Comparison of ENCODE assay signal across 27 mouse cellular contexts in genomic region chr1:82364047-82364446, GRCm38 (mm10). TPM values are rescaled to one million over a fixed set of nuclear protein-coding genes. Genes with fewer than 3 reads are reported as not detected.
DNase-seq lines count a peak whose midpoint lies in the region; ATAC-seq lines count a peak whose summit lies in the region.
"Had no signal": no experiment of that assay in that cellular context is flagged by ENCODE, and none has a peak within 500 bp of the region (broad histone marks: within the 10 kb centered on the region; RNA-seq: fewer than 3 reads in every experiment).

No protein-coding gene starts in this region.

- H3K27me3 ChIP-seq in heart, embryonic 13.5 days (replicated peaks): peaks cover 76% of the 10 kb centered on the region
- H3K27me3 ChIP-seq in liver, embryonic 12.5 days (replicated peaks): no peaks in the 10 kb centered on the region
- H3K27me3 ChIP-seq in liver, embryonic 11.5 days (replicated peaks; ENCODE audit: control insufficient read depth, insufficient read depth, low read length): no peaks in the 10 kb centered on the region
- no peaks in the 10 kb centered on the region for H3K27me3 ChIP-seq in midbrain, embryonic 16.5 days (ENCODE audit: control insufficient read depth, insufficient read depth, low read depth, low read length)
- H3K27me3 ChIP-seq: embryonic facial prominence, embryonic 13.5 days; hindbrain, embryonic 13.5 days; intestine, embryonic 15.5 days; limb, embryonic 15.5 days; lung, embryonic 15.5 days had no signal

- H3K9ac ChIP-seq in heart, embryonic 13.5 days: no peak overlapping the region
- H3K9ac ChIP-seq in liver, embryonic 12.5 days: no peak overlapping the region
- no peak overlapping the region for H3K9ac ChIP-seq in liver, embryonic 11.5 days (ENCODE audit: low read depth, low read length)
- H3K9ac ChIP-seq in midbrain, embryonic 16.5 days (ENCODE audit: low read depth, low read length): no peak overlapping the region
- H3K9ac ChIP-seq: embryonic facial prominence, embryonic 13.5 days; hindbrain, embryonic 13.5 days; intestine, embryonic 15.5 days; limb, embryonic 15.5 days; lung, embryonic 15.5 days had no signal

- no peaks in the 10 kb centered on the region for H3K36me3 ChIP-seq in heart, embryonic 13.5 days
- peaks cover 10% of the 10 kb centered on the region; the same call in 1 of the 2 replicates for H3K36me3 ChIP-seq in liver, embryonic 12.5 days
- no peaks in the 10 kb centered on the region for H3K36me3 ChIP-seq in liver, embryonic 11.5 days (ENCODE audit: control insufficient read depth, insufficient read depth, low read length)
- H3K36me3 ChIP-seq in midbrain, embryonic 16.5 days (ENCODE audit: control insufficient read depth, insufficient read depth, low read length): no peaks in the 10 kb centered on the region
- H3K36me3 ChIP-seq: embryonic facial prominence, embryonic 13.5 days; hindbrain, embryonic 13.5 days; intestine, embryonic 15.5 days; limb, embryonic 15.5 days; lung, embryonic 15.5 days had no signal

- H3K4me1 ChIP-seq in heart, embryonic 13.5 days: peaks cover 35% of the 10 kb centered on the region
- H3K4me1 ChIP-seq in liver, embryonic 12.5 days: peaks cover 38% of the 10 kb centered on the region
- H3K4me1 ChIP-seq in liver, embryonic 11.5 days (replicated peaks; ENCODE audit: control insufficient read depth, insufficient read depth, low read length): peaks cover 17% of the 10 kb centered on the region
- H3K4me1 ChIP-seq in midbrain, embryonic 16.5 days (ENCODE audit: control insufficient read depth, insufficient read depth, low read length): peaks cover 7% of the 10 kb centered on the region; the same call in 1 of the 2 replicates
- H3K4me1 ChIP-seq: intestine, embryonic 15.5 days had no signal

- no peak overlapping the region for H3K4me3 ChIP-seq in heart, embryonic 13.5 days
- H3K4me3 ChIP-seq in liver, embryonic 12.5 days: no peak overlapping the region
- H3K4me3 ChIP-seq in liver, embryonic 11.5 days (ENCODE audit: low read depth, low read length): no peak overlapping the region
- H3K4me3 ChIP-seq in midbrain, embryonic 16.5 days (ENCODE audit: low read depth, low read length): no peak overlapping the region
- H3K4me3 ChIP-seq: embryonic facial prominence, embryonic 13.5 days; hindbrain, embryonic 13.5 days; intestine, embryonic 15.5 days; left cerebral cortex, adult 2 months; limb, embryonic 15.5 days; lung, embryonic 15.5 days; myocyte had no signal

- H3K4me2 ChIP-seq in heart, embryonic 13.5 days: peak overlapping the region; percentile 24
- no peak overlapping the region for H3K4me2 ChIP-seq in liver, embryonic 12.5 days
- H3K4me2 ChIP-seq in liver, embryonic 11.5 days: no peak overlapping the region
- 0 out of 2 replicates have a peak overlapping the region, but pooled peaks have one; percentile 2 for H3K4me2 ChIP-seq in midbrain, embryonic 16.5 days (ENCODE audit: low read length)
- H3K4me2 ChIP-seq: embryonic facial prominence, embryonic 13.5 days; hindbrain, embryonic 13.5 days; intestine, embryonic 15.5 days; limb, embryonic 15.5 days; lung, embryonic 15.5 days had no signal

- WGBS in heart, embryonic 13.5 days: 59% methylated on average over 7 of the region's 7 CpGs
- 88% methylated on average over 7 of the region's 7 CpGs for WGBS in liver, embryonic 12.5 days (ENCODE audit: insufficient replicate concordance)
- 86% methylated on average over 7 of the region's 7 CpGs for WGBS in liver, embryonic 11.5 days
- 41% methylated on average over 7 of the region's 7 CpGs for WGBS in midbrain, embryonic 16.5 days

- H3K9me3 ChIP-seq in heart, embryonic 13.5 days: no peaks in the 10 kb centered on the region; the same call in 1 of the 2 replicates
- no peaks in the 10 kb centered on the region for H3K9me3 ChIP-seq in liver, embryonic 12.5 days (replicated peaks)
- no peaks in the 10 kb centered on the region for H3K9me3 ChIP-seq in liver, embryonic 11.5 days (ENCODE audit: control insufficient read depth, low read length)
- H3K9me3 ChIP-seq in midbrain, embryonic 16.5 days (replicated peaks; ENCODE audit: control insufficient read depth, low read length, poor library complexity, severe bottlenecking): no peaks in the 10 kb centered on the region
- H3K9me3 ChIP-seq: embryonic facial prominence, embryonic 13.5 days; hindbrain, embryonic 13.5 days; intestine, embryonic 15.5 days; limb, embryonic 15.5 days; lung, embryonic 15.5 days had no signal

- ATAC-seq in heart, embryonic 13.5 days (ENCODE audit: extremely low read depth, insufficient number of reproducible peaks, low FRiP score, low TSS enrichment): no peak
- no peak for ATAC-seq in liver, embryonic 12.5 days
- ATAC-seq in liver, embryonic 11.5 days (replicated peaks; ENCODE audit: low FRiP score): no peak
- ATAC-seq in midbrain, embryonic 16.5 days: peak; percentile 76
- no peak for ATAC-seq in erythroblast, adult 5-6 weeks (replicated peaks; ENCODE audit: low FRiP score, poor library complexity, severe bottlenecking)
- ATAC-seq: CD4-positive, CD25-positive, alpha-beta regulatory T cell, adult 4 months; forebrain, embryonic 16.5 days; intestine, embryonic 15.5 days had no signal

- DNase-seq in heart, adult 11 months: no peak
- no peak for DNase-seq in liver, embryonic 11.5 days (ENCODE audit: low spot score)
- DNase-seq in brain, adult 2 months (ENCODE audit: low read depth, low spot score): peak; percentile 21
- DNase-seq: adrenal gland, postnatal 14 days; cerebellum, adult 8-10 months; cerebellum, postnatal 36 days; embryo, embryonic 11 days; gastrocnemius, postnatal 10 days; heart, postnatal 14 days; kidney, adult 8-10 months; kidney, postnatal 10 days; left cerebral cortex, postnatal 4 days; lung, postnatal 36 days; thymus, adult 2 months had no signal

- no peak overlapping the region for H3K27ac ChIP-seq in heart, embryonic 13.5 days (replicated peaks)
- peak overlapping the region; percentile 39; the same call in 1 of the 2 replicates for H3K27ac ChIP-seq in liver, embryonic 12.5 days
- H3K27ac ChIP-seq in liver, embryonic 11.5 days (ENCODE audit: low read depth, low read length): no peak overlapping the region
- no peak overlapping the region for H3K27ac ChIP-seq in midbrain, embryonic 16.5 days (ENCODE audit: low read length)
- H3K27ac ChIP-seq: embryonic facial prominence, embryonic 13.5 days; hindbrain, embryonic 13.5 days; intestine, embryonic 15.5 days; left cerebral cortex, adult 2 months; limb, embryonic 15.5 days; lung, embryonic 15.5 days had no signal

RNA-seq across cellular contexts. Expression of gene Rhbdd1, which starts 47.8 kb away (rescaled TPM):
- polyA plus RNA-seq in heart, embryonic 13.5 days (2015; fragmentation: Nextera tagmentation; extraction: Ambion mirVana): 8.7 and 9.7 TPM in 2 replicates
- polyA plus RNA-seq in liver, embryonic 12.5 days (2016; fragmentation: Nextera tagmentation; extraction: Ambion mirVana): 11.8 and 13.3 TPM in 2 replicates
- polyA plus RNA-seq in liver, embryonic 11.5 days (2014; fragmentation: Nextera tagmentation; extraction: Ambion mirVana): 10.9 and 12.1 TPM in 2 replicates
- polyA plus RNA-seq in midbrain, embryonic 16.5 days (2015; fragmentation: Nextera tagmentation; extraction: Ambion mirVana): 3.8 and 4.5 TPM in 2 replicates
- total RNA-seq in erythroblast, adult 5-6 weeks (2015; ENCODE audit: low replicate concordance): 3.6 and 5.2 TPM in 2 replicates
- total RNA-seq in erythroblast, adult 5-6 weeks (2017; ENCODE audit: low replicate concordance): 4.6 and 7.6 TPM in 2 replicates

Comparison
In these comparisons a context has a peak if more than half of its experiments do, and no peak if none do; other contexts are left out.
1. H3K4me2 ChIP-seq: peak in heart, embryonic 13.5 days (single experiment) and midbrain, embryonic 16.5 days (single experiment); none in liver, embryonic 12.5 days (single experiment) and liver, embryonic 11.5 days (single experiment).